17 mouse cellular contexts compared by ENCODE assay signal in the genomic region with DNA sequence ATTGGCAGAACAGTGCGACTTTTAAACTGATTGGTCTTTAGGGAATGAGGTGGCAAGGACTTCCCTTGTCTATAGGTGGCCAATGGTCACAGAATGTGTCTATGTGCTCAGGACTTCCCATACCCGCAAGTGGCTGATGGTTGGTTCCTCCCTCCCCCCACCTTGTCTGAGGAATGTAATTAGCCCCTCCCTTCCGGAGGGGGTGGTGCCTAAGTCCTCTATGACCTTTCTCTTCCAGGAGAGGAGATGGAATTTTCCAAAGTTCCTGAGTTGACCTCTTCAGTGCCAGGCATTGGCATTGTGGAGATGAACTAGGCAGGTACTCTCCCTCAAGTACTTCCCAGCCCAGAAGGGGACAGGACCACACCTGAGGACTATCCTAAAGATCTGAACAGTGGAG. TPM values are rescaled to one million over a fixed set of nuclear protein-coding genes. Genes with fewer than 3 reads are reported as not detected.
A peak's percentile ranks its signal among the peaks of the same experiment; 100 is the strongest.
DNase-seq lines count a peak whose midpoint lies in the region; ATAC-seq lines count a peak whose summit lies in the region.
"Had no signal": no experiment of that assay in that cellular context is flagged by ENCODE, and none has a peak within 500 bp of the region (broad histone marks: within the 10 kb centered on the region; RNA-seq: fewer than 3 reads in every experiment).

No protein-coding gene starts in this region.

- H3K9ac ChIP-seq in hindbrain, embryonic 15.5 days: no peak overlapping the region
- H3K9ac ChIP-seq in hindbrain, embryonic 12.5 days: no peak overlapping the region
- H3K9ac ChIP-seq: embryonic facial prominence, embryonic 13.5 days; liver, embryonic 13.5 days had no signal

- H3K4me1 ChIP-seq in hindbrain, embryonic 15.5 days (replicated peaks): peaks cover 37% of the 10 kb centered on the region
- peaks cover 32% of the 10 kb centered on the region for H3K4me1 ChIP-seq in hindbrain, embryonic 12.5 days
- H3K4me1 ChIP-seq: liver, embryonic 13.5 days had no signal

- WGBS in hindbrain, embryonic 15.5 days: 41% methylated on average over 3 of the region's 3 CpGs
- WGBS in hindbrain, embryonic 12.5 days: 46% methylated on average over 3 of the region's 3 CpGs

- ATAC-seq in hindbrain, embryonic 15.5 days (ENCODE audit: low FRiP score, low read depth): no peak
- no peak for ATAC-seq in hindbrain, embryonic 12.5 days (ENCODE audit: low FRiP score)

- H3K27me3 ChIP-seq in hindbrain, embryonic 15.5 days: no peaks in the 10 kb centered on the region
- peaks cover 4% of the 10 kb centered on the region; the same call in 1 of the 2 replicates for H3K27me3 ChIP-seq in hindbrain, embryonic 12.5 days
- H3K27me3 ChIP-seq: embryonic facial prominence, embryonic 13.5 days had no signal

- no peaks in the 10 kb centered on the region for H3K9me3 ChIP-seq in hindbrain, embryonic 15.5 days
- H3K9me3 ChIP-seq in hindbrain, embryonic 12.5 days (replicated peaks): no peaks in the 10 kb centered on the region
- H3K9me3 ChIP-seq: embryonic facial prominence, embryonic 13.5 days; limb, embryonic 10.5 days; liver, embryonic 13.5 days; midbrain, embryonic 10.5 days had no signal

- H3K36me3 ChIP-seq in hindbrain, embryonic 15.5 days: no peaks in the 10 kb centered on the region
- H3K36me3 ChIP-seq in hindbrain, embryonic 12.5 days: no peaks in the 10 kb centered on the region
- H3K36me3 ChIP-seq: embryonic facial prominence, embryonic 13.5 days; limb, embryonic 10.5 days; liver, embryonic 13.5 days; midbrain, embryonic 10.5 days had no signal

- H3K27ac ChIP-seq in hindbrain, embryonic 15.5 days (replicated peaks): 0 out of 2 replicates have a peak overlapping the region, but pooled peaks have one; percentile 10
- no peak overlapping the region for H3K27ac ChIP-seq in hindbrain, embryonic 12.5 days
- H3K27ac ChIP-seq: embryonic facial prominence, embryonic 13.5 days; gastrocnemius, adult 2 months; limb, embryonic 10.5 days; liver, embryonic 13.5 days had no signal

- intact Hi-C loops in gastrocnemius, postnatal 14 days (cut with DNase I; ENCODE audit: low total_unique reads): no loop called here

- DNase-seq in 3134 (ENCODE audit: extremely low read depth, insufficient read length, low spot score) (peak; percentile 84), ES-CJ7 (ENCODE audit: low read depth, low spot score) (peak; percentile 100)
- peak; percentile 70 for DNase-seq in kidney, adult 9 months
- DNase-seq in cerebellum, postnatal 25 days: no peak
- no peak for DNase-seq in gastrocnemius, postnatal 14 days
- DNase-seq in adrenal gland, postnatal 10 days: no peak
- DNase-seq: cerebellum, adult 11-12 months; gastrocnemius, adult 2 months; layer of hippocampus, postnatal 36 days; liver, embryonic 13.5 days; right cerebral cortex, postnatal 14 days had no signal

- no peak overlapping the region for H3K4me2 ChIP-seq in hindbrain, embryonic 15.5 days
- no peak overlapping the region for H3K4me2 ChIP-seq in hindbrain, embryonic 12.5 days (replicated peaks)
- H3K4me2 ChIP-seq: embryonic facial prominence, embryonic 13.5 days; liver, embryonic 13.5 days had no signal

- no peak overlapping the region for H3K4me3 ChIP-seq in hindbrain, embryonic 15.5 days
- H3K4me3 ChIP-seq in hindbrain, embryonic 12.5 days: no peak overlapping the region
- H3K4me3 ChIP-seq: embryonic facial prominence, embryonic 13.5 days; gastrocnemius, adult 2 months; limb, embryonic 10.5 days; liver, embryonic 13.5 days had no signal

RNA-seq across cellular contexts. Expression of a gene that starts 33.5 kb away (rescaled TPM):
- 12.9 and 14.5 TPM in 2 replicates for polyA plus RNA-seq in hindbrain, embryonic 15.5 days (2015; fragmentation: Nextera tagmentation; extraction: Ambion mirVana)
- 5.2 and 5.6 TPM in 2 replicates for polyA plus RNA-seq in hindbrain, embryonic 12.5 days (2016; fragmentation: Nextera tagmentation; extraction: Ambion mirVana)
- 1 to 10 TPM; 6.4 to 7.1 TPM for total RNA-seq in gastrocnemius, postnatal 14 days (2021)
- total RNA-seq in adrenal gland, postnatal 10 days (2021): 10 to 100 TPM in 1 of 2 experiments, 1 to 10 TPM in 1; 9.6 to 10.7 TPM
- total RNA-seq: common myeloid progenitor, adult 5-6 weeks had no signal

Comparison
In these comparisons a context has a peak if more than half of its experiments do, and no peak if none do; other contexts are left out.
1. DNase-seq: peak in 3134 (single experiment), ES-CJ7 (single experiment) and kidney, adult 9 months (single experiment); none in cerebellum, postnatal 25 days (0 of 2), gastrocnemius, postnatal 14 days (single experiment) and adrenal gland, postnatal 10 days (single experiment).